Mouse (Mus musculus): ENCODE measurements at regions not wholly inside any gene's neighbourhood (a gene's known extent, or its start where the extent isn't known, plus 50 kb on each side); places are given as distances from the start of the nearest gene placed in this dataset.

GRCm38 (mm10) chr17:83135441-83136120, 79.5 kb upstream of the Pkdcc start:
- DNase-seq (ENCODE audit: low spot score in 2 of 2) = no peak

- DNase-seq (ENCODE audit: low spot score in 2 of 2) = no peak
Observed at GRCm38 (mm10) chr17:83136267-83136666, 78.8 kb upstream of the Pkdcc start.

GRCm38 (mm10) chr17:83137720-83138119, 77.4 kb upstream of the Pkdcc start:
- DNase-seq (ENCODE audit: low spot score in 2 of 2) = no peak

- no peak for DNase-seq (ENCODE audit: low spot score in 2 of 2)
Observed at GRCm38 (mm10) chr17:83138493-83139417, 76.3 kb upstream of the Pkdcc start.

GRCm38 (mm10) chr17:83148371-83148929, 66.6 kb upstream of the Pkdcc start:
- DNase-seq (ENCODE audit: low spot score in 2 of 2) = no peak

GRCm38 (mm10) chr17:83149336-83149735, 65.8 kb upstream of the Pkdcc start:
- no peak for DNase-seq (ENCODE audit: low spot score in 2 of 2)

- DNase-seq (ENCODE audit: low spot score in 2 of 2) = no peak
Observed at GRCm38 (mm10) chr17:83155106-83155505, 60.0 kb upstream of the Pkdcc start.

- DNase-seq (ENCODE audit: low spot score in 2 of 2) = no peak
Observed at GRCm38 (mm10) chr17:83156682-83157081, 58.4 kb upstream of the Pkdcc start.

- DNase-seq (ENCODE audit: low spot score in 2 of 2) = no peak
Observed at GRCm38 (mm10) chr17:83158053-83158452, 57.0 kb upstream of the Pkdcc start.

GRCm38 (mm10) chr17:83158652-83159051, 56.4 kb upstream of the Pkdcc start:
- DNase-seq (ENCODE audit: low spot score in 2 of 2) = no peak

GRCm38 (mm10) chr17:83159634-83160033, 55.5 kb upstream of the Pkdcc start:
- no peak for DNase-seq (ENCODE audit: low spot score in 2 of 2)

- no peak for DNase-seq (ENCODE audit: low spot score in 2 of 2)
Observed at GRCm38 (mm10) chr17:83160296-83160695, 54.8 kb upstream of the Pkdcc start.

- no peak for DNase-seq (ENCODE audit: low spot score in 2 of 2)
Observed at GRCm38 (mm10) chr17:83161731-83162130, 53.4 kb upstream of the Pkdcc start.

- no peak for DNase-seq (ENCODE audit: low spot score in 2 of 2)
Observed at GRCm38 (mm10) chr17:83163952-83164560, 51.0 kb upstream of the Pkdcc start.

- DNase-seq (ENCODE audit: low spot score in 2 of 2) = no peak
Observed at GRCm38 (mm10) chr17:83164728-83165127, 50.4 kb upstream of the Pkdcc start.

- no peak for DNase-seq (ENCODE audit: low spot score in 2 of 2)
Observed at GRCm38 (mm10) chr17:83165140-83165539, 50.0 kb upstream of the Pkdcc start.
